Mouse (Mus musculus) brain, adult 2 months (tissue): Measurements from ENCODE around the gene Pcna.

Source experiments
- DNase-seq: peaks from one replicate; pipeline ENCODE4 v3.0.0; 2011; ENCODE audit warnings: low read depth, low spot score

The Pcna gene

GRCm38 (mm10) chr2:132235975-132236374, 17.1 kb downstream of the Pcna start:
- DNase-seq: no peak

- no peak for DNase-seq
Measured at GRCm38 (mm10) chr2:132235291-132235690, 17.8 kb downstream of the Pcna start.

DNA sequence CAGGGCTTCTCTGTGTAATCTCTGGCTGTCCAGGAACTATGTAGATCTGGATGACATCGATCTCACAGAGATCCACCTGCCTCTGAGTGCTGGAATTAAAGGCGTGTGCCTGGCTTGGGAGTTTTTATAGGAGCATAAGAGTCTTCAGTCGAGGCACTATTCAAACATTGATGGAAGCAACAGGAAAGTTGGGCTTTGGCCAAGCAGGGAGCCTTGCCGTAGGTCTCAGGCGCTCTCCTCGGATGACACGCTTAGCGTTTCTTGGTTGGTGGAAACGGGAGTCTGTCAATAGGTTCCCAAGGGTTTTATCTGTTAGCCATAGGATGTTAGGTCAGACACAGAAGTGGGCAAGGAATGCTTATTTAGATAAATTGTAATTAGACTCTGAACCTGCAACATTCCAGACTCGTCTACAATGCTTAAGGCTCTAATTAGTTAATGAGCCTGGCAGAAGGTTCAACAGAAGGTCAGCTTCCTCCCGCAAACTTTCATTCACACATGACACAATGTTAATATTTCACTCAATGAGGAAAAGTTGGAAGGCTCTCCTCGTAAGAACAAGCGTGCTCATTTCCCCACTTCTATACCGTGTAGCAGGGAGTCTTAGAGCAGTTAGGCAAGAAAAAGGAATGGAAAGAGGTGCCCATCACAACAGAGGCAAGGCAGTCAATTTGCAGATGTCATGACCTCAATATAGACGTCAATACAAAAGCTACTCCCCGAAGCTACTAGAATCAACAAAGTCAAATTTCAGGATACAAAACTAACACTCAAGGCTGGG, 18.9 kb downstream of the Pcna start:
- DNase-seq: no peak

- no peak for DNase-seq
Measured at GRCm38 (mm10) chr2:132232413-132232945, 20.6 kb downstream of the Pcna start.

GRCm38 (mm10) chr2:132224359-132224758, 28.8 kb downstream of the Pcna start:
- DNase-seq: peak; percentile 63

DNA sequence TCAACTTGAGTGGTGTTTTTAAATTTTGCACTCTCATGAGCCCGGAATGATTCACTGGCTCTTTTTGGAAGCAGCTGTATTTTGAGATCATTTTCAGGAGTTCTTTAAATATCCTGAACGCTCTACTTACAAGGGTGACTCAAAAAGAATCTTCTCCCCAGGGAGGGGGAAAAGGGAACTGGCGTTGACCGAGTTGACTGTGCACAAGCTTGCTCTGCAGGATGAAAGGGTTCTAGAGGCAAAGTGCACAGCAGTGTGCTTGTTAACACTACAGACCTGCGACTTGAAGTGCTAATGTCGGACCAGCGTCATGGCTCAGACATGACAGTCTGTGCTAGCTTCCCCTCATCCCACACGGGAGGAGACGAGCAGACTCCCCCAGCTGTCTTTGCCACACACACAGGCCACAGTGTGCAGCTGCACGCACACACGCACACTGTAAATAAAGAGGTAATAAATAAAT, 31.5 kb downstream of the Pcna start:
- peak; percentile 93 for DNase-seq

GRCm38 (mm10) chr2:132211995-132212656, 41.0 kb downstream of the Pcna start:
- peak; percentile 16 for DNase-seq

GRCm38 (mm10) chr2:132210806-132211312, 42.3 kb downstream of the Pcna start:
- DNase-seq: no peak

GRCm38 (mm10) chr2:132208246-132208881, 44.8 kb downstream of the Pcna start:
- no peak for DNase-seq

DNA sequence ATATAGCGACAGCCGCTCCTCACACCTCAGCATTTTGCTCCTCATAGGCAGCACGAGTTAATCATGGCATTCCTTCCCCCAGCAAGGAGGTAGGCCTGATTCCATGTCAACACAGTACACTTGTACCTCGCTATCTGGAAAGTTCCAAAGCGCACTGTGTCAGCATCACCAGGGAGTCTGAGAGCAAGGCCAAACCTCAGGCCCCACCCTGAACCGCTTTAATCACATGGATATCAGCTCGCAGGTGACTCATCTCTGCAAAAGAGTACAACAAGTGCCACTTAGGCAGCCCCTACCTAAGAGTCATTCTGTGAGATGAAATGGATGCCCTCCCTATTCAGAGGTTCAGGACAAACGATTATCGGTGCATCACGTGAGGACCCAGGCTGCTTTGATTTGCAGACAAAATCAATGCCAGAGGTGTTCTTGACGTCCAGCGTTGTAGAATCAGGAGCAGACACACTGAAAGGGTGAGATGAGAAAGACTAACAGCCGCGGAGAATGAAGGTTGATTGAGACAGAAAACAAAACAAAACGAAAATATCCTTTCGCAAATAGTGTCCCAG, 46.7 kb downstream of the Pcna start:
- no peak for DNase-seq

DNA sequence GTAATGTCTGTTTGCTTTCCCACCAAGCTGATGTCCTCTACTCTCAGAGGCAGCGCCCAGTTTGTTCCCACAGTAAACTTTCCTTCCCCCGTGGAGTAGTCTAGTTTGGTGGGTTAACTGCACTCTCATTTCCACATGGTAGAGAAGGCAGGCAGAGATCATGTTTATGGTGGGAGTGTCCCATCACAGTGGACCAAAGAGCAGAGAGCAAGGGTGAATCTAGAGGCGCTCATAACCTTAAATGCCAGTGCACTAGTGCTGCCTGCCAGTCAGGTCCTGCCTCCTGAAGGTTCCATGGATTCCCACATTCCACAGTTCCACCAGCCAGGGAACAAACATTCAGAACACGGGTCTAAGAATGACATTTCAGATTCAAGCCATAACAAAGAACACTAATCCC, 47.6 kb downstream of the Pcna start:
- DNase-seq: no peak

- no peak for DNase-seq
Measured at GRCm38 (mm10) chr2:132203773-132204172, 49.3 kb downstream of the Pcna start.

DNA sequence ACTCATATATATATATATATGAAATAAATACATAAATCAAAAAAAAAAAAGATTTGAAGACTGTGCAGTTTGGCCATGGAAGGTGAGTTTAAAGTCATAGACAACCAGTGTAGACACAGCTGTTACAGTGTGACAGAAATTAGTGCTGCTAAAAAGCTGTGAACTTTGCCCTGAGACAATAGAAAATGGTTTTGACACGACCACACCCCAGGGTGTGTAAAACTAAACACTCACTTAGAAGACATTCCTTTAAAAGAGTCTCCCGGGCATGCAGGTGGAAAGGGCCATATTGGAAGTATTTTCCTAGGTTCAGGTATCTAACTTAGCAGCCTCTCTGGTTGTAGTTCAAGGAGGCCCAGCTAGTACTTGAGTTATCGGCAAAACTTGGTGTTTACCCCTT, 49.9 kb downstream of the Pcna start:
- DNase-seq: no peak
